Mouse (Mus musculus): Measurements from ENCODE around the gene Dtd2. TPM values are rescaled to one million over a fixed set of nuclear protein-coding genes. Genes with fewer than 3 reads are reported as not detected.

The Dtd2 gene
- polyA plus RNA-seq, 1 experiment, result 3.6 TPM

DNA sequence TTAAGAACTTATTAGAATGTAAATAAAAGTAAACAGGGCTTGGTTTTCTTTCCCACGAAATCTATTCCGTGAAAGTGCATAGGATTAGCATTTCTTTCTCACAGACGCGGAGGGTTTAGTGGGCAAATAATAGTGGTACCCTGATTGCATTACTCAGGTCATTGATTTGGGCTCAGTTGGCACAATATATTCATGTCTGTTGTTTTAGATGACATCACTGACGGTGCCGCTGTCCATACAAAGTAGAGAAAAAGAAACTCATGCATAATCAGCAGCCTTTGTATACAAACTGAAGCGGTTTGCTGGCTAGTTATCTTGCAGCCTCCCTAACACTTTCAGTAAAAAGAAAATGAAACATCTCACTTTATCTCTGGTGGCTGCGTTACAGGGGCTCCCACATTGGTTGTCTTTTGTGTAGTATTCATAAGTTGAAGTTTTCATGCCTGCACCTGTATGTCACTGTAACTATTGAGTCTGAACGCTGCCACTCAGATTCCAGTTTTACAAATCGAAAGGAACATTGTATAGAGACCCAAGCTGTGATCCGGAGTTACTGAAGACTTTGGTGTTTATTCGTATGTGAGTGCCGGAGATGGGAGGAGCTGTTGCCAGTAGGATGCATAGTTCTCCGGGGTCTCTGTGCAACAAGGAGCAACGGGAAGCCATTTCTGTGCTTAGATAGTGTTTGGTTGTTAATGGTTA, 3.8 kb upstream of the Dtd2 start:
- TF ChIP-seq POLR2A (IDR thresholded peaks at IDR 0.05; ENCODE audit: control insufficient read depth, extremely low read depth, insufficient read depth, low read length, poor library complexity), result no peak
- TF ChIP-seq CTCF (IDR thresholded peaks at IDR 0.05; ENCODE audit: borderline replicate concordance, control insufficient read depth, extremely low read depth, insufficient read depth, low read length, poor library complexity), result no peak
- Histone ChIP-seq H3K36me3 (ENCODE audit: control insufficient read depth, insufficient read depth, low read length) (no peaks in the 10 kb centered on the region), H3K27me3 (ENCODE audit: control insufficient read depth, insufficient read depth, low read length) (no peaks in the 10 kb centered on the region), H3K27ac (ENCODE audit: control insufficient read depth, insufficient read depth, low read length) (no peak overlapping the region), H3K4me1 (replicated peaks; ENCODE audit: control insufficient read depth, insufficient read depth, low read length) (no peaks in the 10 kb centered on the region; the same call in 1 of the 2 replicates), H3K4me3 (ENCODE audit: control insufficient read depth, insufficient read depth, low read length) (no peak overlapping the region)
- WGBS, result 79% methylated on average over 15 of the region's 15 CpGs
- DNase-seq, result no peak

DNA sequence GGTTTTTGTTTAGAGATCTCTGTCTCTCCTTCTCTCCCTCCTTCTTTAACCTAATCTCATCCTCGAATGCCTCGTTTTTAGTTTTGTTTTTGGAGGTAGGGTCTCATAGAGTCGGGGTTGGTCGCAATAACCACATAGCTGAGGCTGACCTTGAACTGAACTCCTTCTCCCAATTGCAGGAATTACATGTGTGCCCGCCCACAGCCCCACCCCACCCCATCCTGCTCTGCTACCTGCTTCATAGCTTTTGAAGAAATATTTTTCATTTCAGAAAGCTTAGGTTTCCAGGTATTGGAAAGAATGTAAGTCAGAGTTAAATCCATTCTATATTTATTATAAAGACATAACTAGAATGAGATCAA, 313 bp upstream of the Dtd2 start:
- DNase-seq, result no peak
- Histone ChIP-seq H3K4me3 (ENCODE audit: control insufficient read depth, insufficient read depth, low read length) (peak overlapping the region; percentile 84), H3K36me3 (ENCODE audit: control insufficient read depth, insufficient read depth, low read length) (no peaks in the 10 kb centered on the region), H3K27ac (ENCODE audit: control insufficient read depth, insufficient read depth, low read length) (no peak overlapping the region), H3K4me1 (replicated peaks; ENCODE audit: control insufficient read depth, insufficient read depth, low read length) (no peaks in the 10 kb centered on the region; the same call in 1 of the 2 replicates), H3K27me3 (ENCODE audit: control insufficient read depth, insufficient read depth, low read length) (no peaks in the 10 kb centered on the region)
- TF ChIP-seq POLR2A (IDR thresholded peaks at IDR 0.05; ENCODE audit: control insufficient read depth, extremely low read depth, insufficient read depth, low read length, poor library complexity), result no peak
- no peak for TF ChIP-seq CTCF (IDR thresholded peaks at IDR 0.05; ENCODE audit: borderline replicate concordance, control insufficient read depth, extremely low read depth, insufficient read depth, low read length, poor library complexity)
- 34% methylated on average over 5 of the region's 5 CpGs for WGBS

DNA sequence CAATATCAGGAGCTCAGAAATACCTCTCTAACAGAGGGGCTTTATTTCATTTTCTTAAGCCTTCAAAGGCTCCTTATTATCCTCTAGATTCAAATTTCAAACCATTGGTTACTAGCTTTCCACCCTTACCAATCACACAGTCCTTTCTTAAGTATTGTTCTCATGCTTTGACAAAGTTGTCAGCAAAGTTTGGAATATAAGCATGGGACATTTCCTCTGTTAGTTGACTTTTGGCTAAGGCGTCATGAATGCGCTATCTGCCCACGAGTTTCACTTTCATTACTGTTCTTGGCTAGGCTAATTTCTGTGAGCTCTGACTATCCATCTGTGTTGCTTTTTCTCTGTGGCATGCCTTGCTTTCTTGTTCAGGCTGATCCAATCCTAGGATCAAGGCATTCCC, 3.6 kb downstream of the Dtd2 start:
- no peaks in the 10 kb centered on the region for H3K27me3 ChIP-seq (ENCODE audit: control insufficient read depth, insufficient read depth, low read length)
- WGBS, result 81% methylated on average over 3 of the region's 3 CpGs
- H3K4me3 ChIP-seq (ENCODE audit: control insufficient read depth, insufficient read depth, low read length), result no peak overlapping the region
- H3K36me3 ChIP-seq (ENCODE audit: control insufficient read depth, insufficient read depth, low read length), result 0 out of 2 replicates have a peak, but pooled peaks cover 5% of the 10 kb centered on the region
- no peak overlapping the region for H3K27ac ChIP-seq (ENCODE audit: control insufficient read depth, insufficient read depth, low read length)
- TF ChIP-seq POLR2A (IDR thresholded peaks at IDR 0.05; ENCODE audit: control insufficient read depth, extremely low read depth, insufficient read depth, low read length, poor library complexity) (no peak), CTCF (IDR thresholded peaks at IDR 0.05; ENCODE audit: borderline replicate concordance, control insufficient read depth, extremely low read depth, insufficient read depth, low read length, poor library complexity) (no peak)
- no peaks in the 10 kb centered on the region; the same call in 1 of the 2 replicates for H3K4me1 ChIP-seq (replicated peaks; ENCODE audit: control insufficient read depth, insufficient read depth, low read length)
- DNase-seq, result no peak

DNA sequence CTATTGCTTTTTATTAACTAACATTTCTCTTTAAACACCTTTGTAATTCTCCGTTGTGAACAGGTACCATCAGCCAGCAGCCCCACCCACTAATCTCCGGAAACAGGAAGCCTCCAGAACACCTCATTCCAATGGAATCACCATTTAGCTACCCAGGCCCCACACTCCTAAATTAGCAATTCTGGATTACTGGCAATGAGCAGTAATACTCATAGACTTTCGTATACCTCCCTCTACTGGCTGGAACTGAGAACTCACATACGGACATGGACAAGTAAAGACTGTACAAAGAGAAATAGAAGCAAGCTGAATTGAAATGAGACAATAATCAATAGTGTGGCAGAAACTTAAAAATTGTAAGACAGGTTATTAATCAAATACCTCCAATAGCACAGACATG, 4.8 kb downstream of the Dtd2 start:
- H3K4me1 ChIP-seq (replicated peaks; ENCODE audit: control insufficient read depth, insufficient read depth, low read length), result no peaks in the 10 kb centered on the region; the same call in 1 of the 2 replicates
- H3K4me3 ChIP-seq (ENCODE audit: control insufficient read depth, insufficient read depth, low read length), result no peak overlapping the region
- no peaks in the 10 kb centered on the region for H3K27me3 ChIP-seq (ENCODE audit: control insufficient read depth, insufficient read depth, low read length)
- peaks cover 10% of the 10 kb centered on the region; the same call in 1 of the 2 replicates for H3K36me3 ChIP-seq (ENCODE audit: control insufficient read depth, insufficient read depth, low read length)
- WGBS, result 22% methylated on average over 4 of the region's 4 CpGs
- no peak overlapping the region for H3K27ac ChIP-seq (ENCODE audit: control insufficient read depth, insufficient read depth, low read length)
- TF ChIP-seq CTCF (IDR thresholded peaks at IDR 0.05; ENCODE audit: borderline replicate concordance, control insufficient read depth, extremely low read depth, insufficient read depth, low read length, poor library complexity) (no peak), POLR2A (IDR thresholded peaks at IDR 0.05; ENCODE audit: control insufficient read depth, extremely low read depth, insufficient read depth, low read length, poor library complexity) (no peak)
- DNase-seq, result peak; percentile 71

DNA sequence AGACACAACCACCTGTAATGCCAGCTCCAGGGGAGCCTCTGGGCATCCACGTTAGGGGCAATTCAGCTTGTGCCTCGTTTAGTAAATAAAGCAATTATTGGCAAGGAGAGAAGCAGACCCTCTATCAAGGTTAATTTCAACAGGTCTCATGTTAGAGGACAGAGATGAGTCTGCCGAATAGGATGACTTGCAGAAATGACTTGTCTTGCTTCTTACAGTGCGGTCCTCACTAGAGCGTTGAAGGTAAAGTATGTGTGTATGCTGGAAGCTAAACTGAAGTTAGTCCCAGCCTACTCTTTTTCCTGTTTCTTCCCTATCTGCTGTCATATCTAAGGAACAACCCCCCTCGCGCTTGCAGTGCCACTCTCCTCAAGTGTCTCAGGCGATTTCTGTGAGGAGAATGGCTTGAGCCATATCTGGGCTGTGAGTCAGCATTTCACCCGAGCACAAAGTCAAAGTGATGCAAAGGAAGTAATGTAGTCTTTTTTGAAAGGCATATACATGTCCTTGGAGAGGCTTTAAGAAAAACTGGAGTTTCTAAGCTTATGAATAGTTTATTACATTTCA, 7.9 kb downstream of the Dtd2 start:
- H3K27me3 ChIP-seq (ENCODE audit: control insufficient read depth, insufficient read depth, low read length), result no peaks in the 10 kb centered on the region
- no peak overlapping the region for H3K27ac ChIP-seq (ENCODE audit: control insufficient read depth, insufficient read depth, low read length)
- peaks cover 10% of the 10 kb centered on the region; the same call in 1 of the 2 replicates for H3K36me3 ChIP-seq (ENCODE audit: control insufficient read depth, insufficient read depth, low read length)
- WGBS, result 79% methylated on average over 9 of the region's 9 CpGs
- DNase-seq, result no peak
- no peak overlapping the region for H3K4me3 ChIP-seq (ENCODE audit: control insufficient read depth, insufficient read depth, low read length)
- H3K4me1 ChIP-seq (replicated peaks; ENCODE audit: control insufficient read depth, insufficient read depth, low read length), result no peaks in the 10 kb centered on the region
- no peak for TF ChIP-seq POLR2A (IDR thresholded peaks at IDR 0.05; ENCODE audit: control insufficient read depth, extremely low read depth, insufficient read depth, low read length, poor library complexity)
- no peak for TF ChIP-seq CTCF (IDR thresholded peaks at IDR 0.05; ENCODE audit: borderline replicate concordance, control insufficient read depth, extremely low read depth, insufficient read depth, low read length, poor library complexity)

DNA sequence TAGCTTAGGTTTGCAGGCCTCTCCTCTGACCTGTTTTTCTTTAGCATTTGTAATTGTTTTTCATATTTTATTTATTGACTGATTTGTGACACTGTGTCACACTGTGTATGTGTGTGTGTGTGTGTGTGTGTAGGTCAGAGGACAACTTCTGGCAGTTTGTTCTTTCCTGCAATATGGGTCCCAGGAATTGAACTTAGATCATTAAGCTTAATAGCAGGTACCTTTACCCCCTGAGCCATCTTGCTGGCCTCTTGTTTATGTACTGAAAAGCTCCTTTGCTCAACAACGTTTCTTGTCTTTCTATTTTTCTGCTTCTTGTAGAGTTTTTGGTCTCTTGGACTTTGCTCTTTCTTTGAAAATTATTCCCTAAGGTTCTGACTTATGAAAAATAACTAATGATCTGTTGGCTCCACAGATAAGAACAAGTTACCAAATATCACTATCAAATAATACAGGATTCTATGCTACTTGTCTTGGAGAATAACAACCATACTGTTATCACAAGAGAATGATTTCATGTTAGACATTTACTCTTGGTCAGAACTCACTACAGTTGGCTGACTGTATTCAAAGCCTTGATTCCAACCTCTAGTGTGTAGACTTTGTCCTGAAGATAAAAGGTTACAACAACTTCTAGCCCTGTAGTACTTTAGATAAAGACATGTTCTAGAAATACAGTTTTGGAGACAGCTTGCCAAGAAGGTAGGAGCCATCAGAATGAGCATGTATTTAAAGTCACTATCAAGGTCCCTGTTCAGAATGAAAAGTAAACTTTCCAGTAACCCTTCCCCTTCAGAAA, 10.4 kb downstream of the Dtd2 start:
- Histone ChIP-seq H3K27me3 (ENCODE audit: control insufficient read depth, insufficient read depth, low read length) (no peaks in the 10 kb centered on the region), H3K36me3 (ENCODE audit: control insufficient read depth, insufficient read depth, low read length) (peaks cover 10% of the 10 kb centered on the region; the same call in 1 of the 2 replicates), H3K4me1 (replicated peaks; ENCODE audit: control insufficient read depth, insufficient read depth, low read length) (no peaks in the 10 kb centered on the region), H3K27ac (ENCODE audit: control insufficient read depth, insufficient read depth, low read length) (no peak overlapping the region), H3K4me3 (ENCODE audit: control insufficient read depth, insufficient read depth, low read length) (no peak overlapping the region)
- DNase-seq, result no peak
- WGBS, result 96% methylated on average over 1 of the region's 1 CpGs
- no peak for TF ChIP-seq CTCF (IDR thresholded peaks at IDR 0.05; ENCODE audit: borderline replicate concordance, control insufficient read depth, extremely low read depth, insufficient read depth, low read length, poor library complexity)
- no peak for TF ChIP-seq POLR2A (IDR thresholded peaks at IDR 0.05; ENCODE audit: control insufficient read depth, extremely low read depth, insufficient read depth, low read length, poor library complexity)

All from thymus, adult 2 months (tissue).